Mouse (Mus musculus) embryonic facial prominence, embryonic 10.5 days (tissue): ENCODE measurements at regions not wholly inside any gene's neighbourhood (a gene's known extent, or its start where the extent isn't known, plus 50 kb on each side); places are given as distances from the start of the nearest gene placed in this dataset. TPM values are rescaled to one million over a fixed set of nuclear protein-coding genes. Genes with fewer than 3 reads are reported as not detected.

Experiments used
- DNase-seq: peaks from one replicate; pipeline ENCODE4 v3.0.0-alpha.2; 2017; ENCODE audit warnings: low spot score
- H3K27ac ChIP-seq: fragments of 300-500 bp; sonication (generic); replicated peaks from 2 replicates; pipeline ENCODE4 v1.5.1; 2016; ENCODE audit warnings: mild to moderate bottlenecking
- H3K27me3 ChIP-seq: fragments of 300-500 bp; sonication (generic); replicated peaks from 2 replicates; pipeline ENCODE4 v1.6.1; 2016; ENCODE audit warnings: low read depth, mild to moderate bottlenecking; ENCODE audit not compliant: poor library complexity, severe bottlenecking
- H3K36me3 ChIP-seq: fragments of 300-500 bp; sonication (generic); replicated peaks from 2 replicates; pipeline ENCODE4 v1.6.1; 2016; ENCODE audit warnings: mild to moderate bottlenecking, moderate library complexity
- H3K4me1 ChIP-seq: fragments of 300-500 bp; sonication (generic); 2 replicates; pipeline ENCODE4 v1.6.1; 2016
- H3K4me3 ChIP-seq: fragments of 300-500 bp; sonication (generic); 2 replicates; pipeline ENCODE4 v1.5.1; 2016; ENCODE audit warnings: mild to moderate bottlenecking, moderate library complexity
- H3K9me3 ChIP-seq: fragments of 300-500 bp; sonication (generic); 2 replicates; pipeline ENCODE4 v1.6.1; 2016; ENCODE audit warnings: mild to moderate bottlenecking
- WGBS: fragments of 180-500 bp; shearing (Covaris S2); methylation state at CpG from one replicate; pipeline ENCODE4 v1.1.7; 2016; 5-methylcytosine and 5-hydroxymethylcytosine counted together
- microRNA-seq: library from miRNA; unstranded; fragments of <30 nt; microRNA quantifications from one replicate; pipeline ENCODE4, GENCODE M21; 2017

DNA sequence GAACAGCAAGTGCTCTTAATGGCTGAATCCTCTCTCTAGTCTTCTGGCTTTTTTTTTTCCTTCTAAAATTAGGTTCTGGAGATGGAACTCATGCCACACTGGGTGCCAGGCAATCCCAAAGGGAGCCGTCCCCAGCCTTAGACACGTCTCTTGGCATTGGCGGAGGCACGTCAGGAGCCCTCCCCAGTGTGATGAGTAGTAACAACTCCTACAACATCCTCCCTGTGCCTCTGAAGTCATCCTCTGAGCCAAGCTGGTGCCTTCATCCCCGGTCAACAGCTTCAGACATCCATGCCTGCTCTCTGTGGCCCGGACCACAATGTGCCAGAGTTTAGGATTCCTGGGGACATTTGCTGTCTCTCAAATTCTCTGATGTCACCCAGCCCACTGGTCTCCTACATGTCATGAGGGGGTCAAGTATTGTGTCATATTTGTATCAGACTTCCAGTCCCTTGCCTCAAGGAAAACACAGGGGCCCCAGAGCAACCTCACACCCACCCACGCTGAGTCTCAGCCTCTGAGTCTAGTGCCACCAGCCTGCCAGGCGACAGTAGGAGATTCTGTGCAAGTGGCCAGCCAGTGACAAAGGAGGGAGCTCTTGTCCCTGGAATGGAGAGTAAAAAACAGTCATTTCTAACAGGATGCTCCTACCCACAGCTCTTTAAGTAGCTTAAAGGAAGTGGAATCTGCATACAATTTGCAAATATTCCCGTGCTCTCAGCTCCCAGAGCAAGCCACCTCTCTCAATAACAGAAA is 144.5 kb upstream of the Kcnab2 start:
- Histone ChIP-seq H3K27ac (0 out of 2 replicates have a peak overlapping the region, but pooled peaks have one; percentile 19), H3K4me1 (peaks cover 22% of the 10 kb centered on the region), H3K27me3 (peaks cover 10% of the 10 kb centered on the region), H3K36me3 (no peaks in the 10 kb centered on the region), H3K4me3 (no peak overlapping the region), H3K9me3 (no peaks in the 10 kb centered on the region)
- no peak for DNase-seq
- WGBS = 69% methylated on average over 9 of the region's 9 CpGs

GRCm38 (mm10) chr4:152617636-152618035 is 140.0 kb upstream of the Kcnab2 start:
- Histone ChIP-seq H3K27ac (no peak overlapping the region), H3K4me1 (peaks cover 2% of the 10 kb centered on the region), H3K36me3 (no peaks in the 10 kb centered on the region), H3K27me3 (no peaks in the 10 kb centered on the region; the same call in none of the 2 replicates), H3K4me3 (no peak overlapping the region), H3K9me3 (no peaks in the 10 kb centered on the region)
- no peak for DNase-seq
- 65% methylated on average over 3 of the region's 3 CpGs for WGBS

DNA sequence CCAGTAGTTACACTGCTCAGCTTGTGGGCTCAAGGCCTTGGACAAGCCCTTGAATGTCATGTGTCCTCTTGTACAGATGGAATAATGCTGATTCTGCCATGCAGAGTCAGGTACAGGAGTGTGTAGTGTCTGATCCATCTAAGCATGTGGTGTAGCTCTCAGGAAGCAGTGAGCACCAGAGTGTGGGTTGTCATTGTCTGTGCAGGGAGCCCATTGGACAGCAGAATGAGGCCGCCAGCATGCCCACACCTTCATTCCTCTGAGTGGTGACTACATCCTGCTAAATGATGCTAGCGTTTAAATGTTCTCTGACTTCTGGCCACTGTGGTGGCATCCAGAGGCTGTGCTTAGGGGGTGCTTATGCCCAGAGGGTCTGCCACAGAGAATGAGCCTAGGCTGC is 137.5 kb upstream of the Kcnab2 start:
- Histone ChIP-seq H3K4me1 (no peaks in the 10 kb centered on the region), H3K4me3 (no peak overlapping the region), H3K9me3 (no peaks in the 10 kb centered on the region), H3K27me3 (no peaks in the 10 kb centered on the region), H3K27ac (no peak overlapping the region), H3K36me3 (no peaks in the 10 kb centered on the region)
- 91% methylated on average over 2 of the region's 2 CpGs for WGBS
- no peak for DNase-seq

DNA sequence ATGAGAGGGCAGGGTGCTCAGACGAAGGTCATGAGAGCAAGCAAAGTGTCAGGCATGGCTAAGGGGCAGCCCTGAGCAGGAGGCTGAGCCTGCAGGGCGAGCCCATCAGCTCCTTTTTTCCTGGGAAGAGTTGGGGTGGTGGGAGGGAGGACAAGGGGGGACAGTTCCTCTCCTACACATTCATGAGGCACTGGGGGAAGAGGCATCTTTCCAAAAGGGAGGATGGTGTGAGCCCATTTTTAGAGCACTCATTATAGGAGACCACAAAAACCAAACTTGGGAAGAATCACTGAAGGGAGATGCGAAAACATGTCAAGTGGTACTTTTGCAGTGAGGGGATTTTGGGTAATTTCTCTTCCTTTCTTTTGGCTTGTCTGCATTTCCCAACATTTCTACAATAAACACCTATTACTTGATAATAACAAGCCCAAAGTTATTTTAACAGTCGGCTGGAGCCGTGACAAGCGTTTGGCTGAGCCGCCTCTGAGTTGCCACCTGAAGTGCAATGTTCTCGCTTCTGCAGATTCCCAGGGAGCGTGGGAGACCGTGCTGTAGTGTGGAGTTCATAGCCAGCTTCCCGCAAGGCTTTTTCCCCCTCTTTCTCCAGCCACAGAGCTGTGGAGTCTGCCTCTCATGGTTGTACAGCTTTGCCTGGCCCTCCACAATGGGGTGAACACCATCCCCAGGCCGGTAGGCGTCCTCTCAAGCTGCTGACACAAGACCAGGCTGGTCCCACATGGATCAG is 136.9 kb upstream of the Kcnab2 start:
- 90% methylated on average over 13 of the region's 13 CpGs for WGBS
- no peaks in the 10 kb centered on the region for H3K4me1 ChIP-seq
- H3K9me3 ChIP-seq = no peaks in the 10 kb centered on the region
- no peaks in the 10 kb centered on the region for H3K36me3 ChIP-seq
- no peaks in the 10 kb centered on the region for H3K27me3 ChIP-seq
- H3K27ac ChIP-seq = no peak overlapping the region
- no peak overlapping the region for H3K4me3 ChIP-seq
- no peak for DNase-seq

Small RNA genes lying in the stretch of these regions (microRNA-seq; reads per million reads assigned to microRNA genes)
- not detected for gene Gm25779
